Mouse (Mus musculus): ENCODE measurements around the gene Wdfy2. TPM values are rescaled to one million over a fixed set of nuclear protein-coding genes. Genes with fewer than 3 reads are reported as not detected.

The Wdfy2 gene
- polyA plus RNA-seq, 1 experiment from 2014 or later = 3.7 TPM

DNA sequence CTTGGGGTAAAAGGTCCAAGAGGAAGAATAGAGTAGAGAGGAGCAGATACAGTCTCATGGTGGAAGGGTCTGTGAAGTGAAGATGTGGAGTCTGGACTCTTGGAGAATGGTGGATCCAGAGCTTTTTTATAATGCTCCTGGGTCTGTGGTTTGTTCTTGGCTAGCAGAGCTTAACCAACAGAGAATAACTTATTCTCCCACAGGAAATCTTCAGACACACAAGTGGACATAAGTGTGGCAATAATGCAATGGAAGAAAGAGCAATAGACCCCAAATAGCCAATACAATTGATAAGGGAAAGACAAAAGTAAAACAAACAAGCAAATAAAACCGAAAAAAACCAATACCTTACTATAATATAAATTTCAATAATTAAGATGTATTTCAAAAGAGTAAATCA is 146.9 kb downstream of the Wdfy2 start, which contains the start of gene Defb48:
Gene Defb48, minus strand, starts transcription at position 101 of the 400 bp plus-strand sequence.
- Histone ChIP-seq H3K36me3 (no peaks in the 10 kb centered on the region), H3K4me3 (no peak within 1 kb of the TSS), H3K4me2 (no peak within 1 kb of the TSS), H3K4me1 (no peaks in the 10 kb centered on the region), H3K9ac (no peak within 1 kb of the TSS), H3K9me3 (no peaks in the 10 kb centered on the region), H3K27me3 (replicated peaks) (no peaks in the 10 kb centered on the region), H3K27ac (replicated peaks) (no peak within 1 kb of the TSS)
- WGBS = 52% methylated on average over 1 of the region's 1 CpGs
- ATAC-seq (ENCODE audit: extremely low read depth, insufficient number of reproducible peaks, low FRiP score, low TSS enrichment) = no peak

GRCm38 (mm10) chr14:62991271-62991670 is 153.8 kb downstream of the Wdfy2 start:
- no peak for ATAC-seq (ENCODE audit: extremely low read depth, insufficient number of reproducible peaks, low FRiP score, low TSS enrichment)
- WGBS = 49% methylated on average over 3 of the region's 3 CpGs
- Histone ChIP-seq H3K36me3 (no peaks in the 10 kb centered on the region), H3K27me3 (replicated peaks) (no peaks in the 10 kb centered on the region), H3K9me3 (no peaks in the 10 kb centered on the region), H3K27ac (replicated peaks) (no peak overlapping the region), H3K4me3 (no peak overlapping the region), H3K9ac (0 out of 2 replicates have a peak overlapping the region, but pooled peaks have one; percentile 28), H3K4me2 (no peak overlapping the region), H3K4me1 (peaks cover 21% of the 10 kb centered on the region)

GRCm38 (mm10) chr14:62991849-62992510 is 154.5 kb downstream of the Wdfy2 start:
- Histone ChIP-seq H3K27me3 (replicated peaks) (no peaks in the 10 kb centered on the region), H3K4me1 (peaks cover 24% of the 10 kb centered on the region), H3K36me3 (no peaks in the 10 kb centered on the region), H3K9ac (no peak overlapping the region), H3K4me3 (no peak overlapping the region), H3K4me2 (no peak overlapping the region), H3K9me3 (no peaks in the 10 kb centered on the region), H3K27ac (replicated peaks) (no peak overlapping the region)
- no peak for ATAC-seq (ENCODE audit: extremely low read depth, insufficient number of reproducible peaks, low FRiP score, low TSS enrichment)
- WGBS = 59% methylated on average over 7 of the region's 7 CpGs

- WGBS = 87% methylated on average over 8 of the region's 8 CpGs
- Histone ChIP-seq H3K9ac (no peak within 1 kb of the TSS), H3K27me3 (replicated peaks) (no peaks in the 10 kb centered on the region), H3K27ac (replicated peaks) (no peak within 1 kb of the TSS), H3K4me3 (no peak within 1 kb of the TSS), H3K4me1 (peaks cover 14% of the 10 kb centered on the region), H3K9me3 (no peaks in the 10 kb centered on the region), H3K36me3 (no peaks in the 10 kb centered on the region), H3K4me2 (no peak within 1 kb of the TSS)
- no peak for ATAC-seq (ENCODE audit: extremely low read depth, insufficient number of reproducible peaks, low FRiP score, low TSS enrichment)
Measured at GRCm38 (mm10) chr14:62997777-62998176, 160.3 kb downstream of the Wdfy2 start, which contains the start of gene Defb47. Gene Defb47 (plus strand): TSS chr14:62998077.

DNA sequence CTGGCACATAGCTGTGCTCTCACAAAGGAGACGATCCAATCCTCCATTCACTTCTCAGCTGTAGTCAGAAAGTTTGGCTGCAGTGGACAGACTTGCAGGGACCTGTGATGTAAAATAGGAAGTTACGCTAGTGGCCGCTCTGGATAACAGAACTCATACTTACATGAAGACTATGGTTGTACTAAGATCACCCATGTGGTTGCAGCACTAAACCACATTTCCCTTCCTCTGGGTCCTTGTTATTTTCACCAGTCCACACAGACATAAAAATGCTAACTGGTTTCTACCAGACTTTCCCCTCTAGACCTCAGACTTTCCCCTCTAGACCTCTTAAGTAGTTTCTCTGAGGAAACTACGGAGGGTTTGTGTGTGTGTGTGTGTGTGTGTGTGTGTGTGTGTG is 161.5 kb downstream of the Wdfy2 start:
- peaks cover 17% of the 10 kb centered on the region for H3K4me1 ChIP-seq
- no peaks in the 10 kb centered on the region for H3K36me3 ChIP-seq
- no peak overlapping the region for H3K27ac ChIP-seq (replicated peaks)
- no peak overlapping the region for H3K4me2 ChIP-seq
- no peak overlapping the region for H3K4me3 ChIP-seq
- no peaks in the 10 kb centered on the region for H3K27me3 ChIP-seq (replicated peaks)
- H3K9me3 ChIP-seq = no peaks in the 10 kb centered on the region
- no peak for ATAC-seq (ENCODE audit: extremely low read depth, insufficient number of reproducible peaks, low FRiP score, low TSS enrichment)
- 83% methylated on average over 4 of the region's 4 CpGs for WGBS
- no peak overlapping the region for H3K9ac ChIP-seq

- peaks cover 15% of the 10 kb centered on the region for H3K4me1 ChIP-seq
- 36% methylated on average over 2 of the region's 2 CpGs for WGBS
- no peaks in the 10 kb centered on the region for H3K27me3 ChIP-seq (replicated peaks)
- H3K9me3 ChIP-seq = no peaks in the 10 kb centered on the region
- peak overlapping the region; percentile 76 for H3K27ac ChIP-seq (replicated peaks)
- H3K36me3 ChIP-seq = no peaks in the 10 kb centered on the region
- no peak for ATAC-seq (ENCODE audit: extremely low read depth, insufficient number of reproducible peaks, low FRiP score, low TSS enrichment)
- no peak overlapping the region for H3K4me2 ChIP-seq
- no peak overlapping the region for H3K9ac ChIP-seq
- H3K4me3 ChIP-seq = no peak overlapping the region
Measured at GRCm38 (mm10) chr14:63002588-63002987, 165.1 kb downstream of the Wdfy2 start.

Small RNAs within 50 kb of the gene (microRNA-seq; reads per million reads assigned to microRNA genes)
- gene Mir6541 (not detected), gene Mir8098 (1.4 reads per million)

Other genes starting within 250 kb of the Wdfy2 start
- gene Serpine3, start 174.0 kb upstream of the Wdfy2 start, polyA plus RNA-seq (2015; fragmentation: Nextera tagmentation; extraction: Ambion mirVana) = not detected in 2 replicates
- 12.5 and 13.6 TPM in 2 replicates for gene Ints6, start 76.5 kb upstream of the Wdfy2 start, polyA plus RNA-seq (2015; fragmentation: Nextera tagmentation; extraction: Ambion mirVana)
- gene Defb48, start 146.8 kb downstream of the Wdfy2 start, polyA plus RNA-seq (2015; fragmentation: Nextera tagmentation; extraction: Ambion mirVana) = not detected in 2 replicates
- gene Defb47, start 160.4 kb downstream of the Wdfy2 start, polyA plus RNA-seq (2015; fragmentation: Nextera tagmentation; extraction: Ambion mirVana) = not detected in 2 replicates
- not detected in 2 replicates for gene Defb43, start 174.1 kb downstream of the Wdfy2 start, polyA plus RNA-seq (2015; fragmentation: Nextera tagmentation; extraction: Ambion mirVana)
- 2.3 and 3.1 TPM in 2 replicates for gene Defb42, start 209.3 kb downstream of the Wdfy2 start, polyA plus RNA-seq (2015; fragmentation: Nextera tagmentation; extraction: Ambion mirVana)
- gene Defb30, start 212.3 kb downstream of the Wdfy2 start, polyA plus RNA-seq (2015; fragmentation: Nextera tagmentation; extraction: Ambion mirVana) = not detected in 2 replicates